Mouse (Mus musculus): Measurements from ENCODE around the gene Gstt3. TPM values are rescaled to one million over a fixed set of nuclear protein-coding genes. Genes with fewer than 3 reads are reported as not detected.

Gstt3 gene
- polyA plus RNA-seq, 1 experiment, result not detected

GRCm38 (mm10) chr10:75789081-75789735 lies 8.0 kb upstream of the Gstt3 start:
- Histone ChIP-seq H3K27ac (ENCODE audit: insufficient read depth, low read depth, low read length) (no peak overlapping the region), H3K4me3 (ENCODE audit: insufficient read depth, low read depth, low read length) (no peak overlapping the region), H3K4me1 (ENCODE audit: control insufficient read depth, insufficient read depth, low read length) (no peaks in the 10 kb centered on the region)
- no peak for TF ChIP-seq CTCF (IDR thresholded peaks at IDR 0.05; ENCODE audit: insufficient read depth, low read depth, low read length)
- TF ChIP-seq POLR2A (IDR thresholded peaks at IDR 0.05; ENCODE audit: insufficient read depth, low read depth, low read length), result no peak
- 84% methylated on average over 6 of the region's 6 CpGs for WGBS

- 67% methylated on average over 8 of the region's 8 CpGs for WGBS
- Histone ChIP-seq H3K27ac (ENCODE audit: insufficient read depth, low read depth, low read length) (no peak overlapping the region), H3K4me1 (ENCODE audit: control insufficient read depth, insufficient read depth, low read length) (no peaks in the 10 kb centered on the region), H3K4me3 (ENCODE audit: insufficient read depth, low read depth, low read length) (no peak overlapping the region)
- no peak for TF ChIP-seq POLR2A (IDR thresholded peaks at IDR 0.05; ENCODE audit: insufficient read depth, low read depth, low read length)
- no peak for TF ChIP-seq CTCF (IDR thresholded peaks at IDR 0.05; ENCODE audit: insufficient read depth, low read depth, low read length)
These were observed 7.1 kb upstream of the Gstt3 start for GRCm38 (mm10) chr10:75788277-75788676.

GRCm38 (mm10) chr10:75785442-75785841 lies 4.2 kb upstream of the Gstt3 start:
- TF ChIP-seq POLR2A (IDR thresholded peaks at IDR 0.05; ENCODE audit: insufficient read depth, low read depth, low read length), result no peak
- no peak for TF ChIP-seq CTCF (IDR thresholded peaks at IDR 0.05; ENCODE audit: insufficient read depth, low read depth, low read length)
- Histone ChIP-seq H3K4me1 (ENCODE audit: control insufficient read depth, insufficient read depth, low read length) (peaks cover 7% of the 10 kb centered on the region), H3K27ac (ENCODE audit: insufficient read depth, low read depth, low read length) (no peak overlapping the region), H3K4me3 (ENCODE audit: insufficient read depth, low read depth, low read length) (no peak overlapping the region)
- WGBS, result 89% methylated on average over 1 of the region's 1 CpGs

- TF ChIP-seq CTCF (IDR thresholded peaks at IDR 0.05; ENCODE audit: insufficient read depth, low read depth, low read length) (no peak), POLR2A (IDR thresholded peaks at IDR 0.05; ENCODE audit: insufficient read depth, low read depth, low read length) (no peak)
- Histone ChIP-seq H3K4me1 (ENCODE audit: control insufficient read depth, insufficient read depth, low read length) (peaks cover 10% of the 10 kb centered on the region), H3K4me3 (ENCODE audit: insufficient read depth, low read depth, low read length) (no peak overlapping the region), H3K27ac (ENCODE audit: insufficient read depth, low read depth, low read length) (no peak overlapping the region)
- 34% methylated on average over 15 of the region's 15 CpGs for WGBS
These were observed 1.7 kb downstream of the Gstt3 start for GRCm38 (mm10) chr10:75779206-75780174.

GRCm38 (mm10) chr10:75777885-75778284 lies 3.3 kb downstream of the Gstt3 start:
- WGBS, result 88% methylated on average over 2 of the region's 2 CpGs
- peaks cover 13% of the 10 kb centered on the region for H3K4me1 ChIP-seq (ENCODE audit: control insufficient read depth, insufficient read depth, low read length)
- no peak overlapping the region for H3K4me3 ChIP-seq (ENCODE audit: insufficient read depth, low read depth, low read length)
- H3K27ac ChIP-seq (ENCODE audit: insufficient read depth, low read depth, low read length), result no peak overlapping the region
- no peak for TF ChIP-seq POLR2A (IDR thresholded peaks at IDR 0.05; ENCODE audit: insufficient read depth, low read depth, low read length)
- TF ChIP-seq CTCF (IDR thresholded peaks at IDR 0.05; ENCODE audit: insufficient read depth, low read depth, low read length), result no peak

GRCm38 (mm10) chr10:75776562-75776961 lies 4.7 kb downstream of the Gstt3 start:
- Histone ChIP-seq H3K27ac (ENCODE audit: insufficient read depth, low read depth, low read length) (no peak overlapping the region), H3K4me1 (ENCODE audit: control insufficient read depth, insufficient read depth, low read length) (peaks cover 18% of the 10 kb centered on the region), H3K4me3 (ENCODE audit: insufficient read depth, low read depth, low read length) (no peak overlapping the region)
- TF ChIP-seq CTCF (IDR thresholded peaks at IDR 0.05; ENCODE audit: insufficient read depth, low read depth, low read length) (no peak), POLR2A (IDR thresholded peaks at IDR 0.05; ENCODE audit: insufficient read depth, low read depth, low read length) (no peak)
- 88% methylated on average over 6 of the region's 6 CpGs for WGBS

GRCm38 (mm10) chr10:75774587-75774986 lies 6.6 kb downstream of the Gstt3 start:
- Histone ChIP-seq H3K4me3 (ENCODE audit: insufficient read depth, low read depth, low read length) (no peak overlapping the region), H3K27ac (ENCODE audit: insufficient read depth, low read depth, low read length) (no peak overlapping the region), H3K4me1 (ENCODE audit: control insufficient read depth, insufficient read depth, low read length) (peaks cover 8% of the 10 kb centered on the region)
- TF ChIP-seq CTCF (IDR thresholded peaks at IDR 0.05; ENCODE audit: insufficient read depth, low read depth, low read length), result no peak
- WGBS, result 88% methylated on average over 9 of the region's 9 CpGs

- Histone ChIP-seq H3K4me1 (ENCODE audit: control insufficient read depth, insufficient read depth, low read length) (peaks cover 8% of the 10 kb centered on the region), H3K27ac (ENCODE audit: insufficient read depth, low read depth, low read length) (no peak overlapping the region), H3K4me3 (ENCODE audit: insufficient read depth, low read depth, low read length) (no peak overlapping the region)
- TF ChIP-seq POLR2A (IDR thresholded peaks at IDR 0.05; ENCODE audit: insufficient read depth, low read depth, low read length) (no peak), CTCF (IDR thresholded peaks at IDR 0.05; ENCODE audit: insufficient read depth, low read depth, low read length) (no peak)
- WGBS, result 91% methylated on average over 5 of the region's 5 CpGs
These were observed 7.1 kb downstream of the Gstt3 start for GRCm38 (mm10) chr10:75774102-75774501.

All from olfactory bulb, adult 2 months (tissue).